Mouse (Mus musculus) hindbrain, postnatal 0 days (tissue): ENCODE results near the gene Sel1l2. TPM values are rescaled to one million over a fixed set of nuclear protein-coding genes. Genes with fewer than 3 reads are reported as not detected.
A peak's percentile ranks its signal among the peaks of the same experiment; 100 is the strongest.

Experiments used
- ATAC-seq: fragments of 200-750 bp; cut with Nextera tagmentation; 2 replicates; pipeline ENCODE4 v1.8.0; 2017; ENCODE audit warnings: mild to moderate bottlenecking, moderate TSS enrichment, moderate library complexity
- DNase-seq: peaks from one replicate; pipeline ENCODE4 v3.0.0-alpha.2; 2015; ENCODE audit warnings: low spot score
- H3K27ac ChIP-seq: fragments of 300-500 bp; sonication (generic); 2 replicates; pipeline ENCODE4 v1.5.1; 2014; ENCODE audit warnings: mild to moderate bottlenecking
- H3K27me3 ChIP-seq: fragments of 300-500 bp; sonication (generic); 2 replicates; pipeline ENCODE4 v1.6.1; 2014; ENCODE audit warnings: low read length, mixed read lengths; ENCODE audit not compliant: insufficient read depth
- H3K36me3 ChIP-seq: fragments of 300-500 bp; sonication (generic); 2 replicates; pipeline ENCODE4 v1.6.1; 2014; ENCODE audit warnings: low read length, mixed read lengths; ENCODE audit not compliant: insufficient read depth
- H3K4me1 ChIP-seq: fragments of 300-500 bp; sonication (generic); 2 replicates; pipeline ENCODE4 v1.6.1; 2014; ENCODE audit warnings: antibody characterized with exemption, low read length, mixed read lengths; ENCODE audit not compliant: insufficient read depth
- H3K4me2 ChIP-seq: fragments of 300-500 bp; sonication (generic); 2 replicates; pipeline ENCODE4 v1.6.1; 2014; ENCODE audit warnings: low read depth, mild to moderate bottlenecking, low read length, moderate library complexity, mixed read lengths
- H3K4me3 ChIP-seq: fragments of 300-500 bp; sonication (generic); 2 replicates; pipeline ENCODE4 v1.5.1; 2014; ENCODE audit warnings: low read length
- H3K9ac ChIP-seq: fragments of 300-500 bp; sonication (generic); replicated peaks from 2 replicates; pipeline ENCODE4 v1.6.1; 2014; ENCODE audit warnings: mild to moderate bottlenecking, low read length, moderate library complexity, mixed read lengths
- H3K9me3 ChIP-seq: fragments of 300-500 bp; sonication (generic); 2 replicates; pipeline ENCODE4 v1.6.1; 2016; ENCODE audit warnings: low read length, mixed read lengths
- CTCF ChIP-seq: IDR thresholded peaks from 2 replicates; pipeline ENCODE4 v1.5.1; 2016; ENCODE audit warnings: antibody characterized with exemption, control low read depth, low read depth
- WGBS: fragments of 180-500 bp; shearing (Covaris S2); extraction: QIAGEN DNeasy Blood & Tissue Kit; methylation state at CpG from one replicate; pipeline ENCODE4 v1.1.7; 2014; 5-methylcytosine and 5-hydroxymethylcytosine counted together
- polyA plus RNA-seq: library from polyadenylated mRNA; unstranded; fragments of >200 nt; fragmentation: Nextera tagmentation; extraction: Ambion mirVana; gene quantifications from 2 replicates; pipeline ENCODE4 v1.2.1, GENCODE M21; 2015
- total RNA-seq: library from RNA; depleted of rRNA; stranded (reverse); fragments of >200 nt; gene quantifications from 2 replicates; pipeline ENCODE4 v1.2.3, GENCODE M21; 2014; rRNA removed

Sel1l2 gene
- total RNA-seq (not detected in 2 replicates), polyA plus RNA-seq (not detected in 2 replicates)

GRCm38 (mm10) chr2:140389525-140389924, at the start of gene Sel1l2:
Sel1l2 (minus strand) TSS chr2:140389706.
- no peak within 1 kb of the TSS for H3K9ac ChIP-seq
- no peak within 1 kb of the TSS for H3K4me3 ChIP-seq
- ATAC-seq (no peak), DNase-seq (no peak)
- H3K27me3 ChIP-seq: no peaks in the 10 kb centered on the region
- H3K36me3 ChIP-seq: no peaks in the 10 kb centered on the region
- no peaks in the 10 kb centered on the region for H3K4me1 ChIP-seq
- whole genome bisulfite sequencing: 41% methylated on average over 4 of the region's 4 CpGs
- H3K27ac ChIP-seq: no peak within 1 kb of the TSS
- H3K9me3 ChIP-seq: no peaks in the 10 kb centered on the region
- no peak for TF ChIP-seq CTCF
- H3K4me2 ChIP-seq: no peak within 1 kb of the TSS

- no peak overlapping the region for H3K9ac ChIP-seq
- no peaks in the 10 kb centered on the region for H3K36me3 ChIP-seq
- no peak for ATAC-seq
- H3K4me2 ChIP-seq: no peak overlapping the region
- no peak for DNase-seq
- 81% methylated on average over 4 of the region's 4 CpGs for WGBS
- H3K27ac ChIP-seq: no peak overlapping the region
- H3K4me3 ChIP-seq: no peak overlapping the region
- no peaks in the 10 kb centered on the region for H3K4me1 ChIP-seq
- no peaks in the 10 kb centered on the region for H3K9me3 ChIP-seq
- H3K27me3 ChIP-seq: no peaks in the 10 kb centered on the region
- no peak for TF ChIP-seq CTCF
Observed at GRCm38 (mm10) chr2:140439081-140439480, 49.6 kb upstream of the Sel1l2 start.

GRCm38 (mm10) chr2:140427283-140427682, 37.8 kb upstream of the Sel1l2 start:
- H3K36me3 ChIP-seq: no peaks in the 10 kb centered on the region
- WGBS: 19% methylated on average over 4 of the region's 4 CpGs
- H3K27ac ChIP-seq: no peak overlapping the region
- H3K4me3 ChIP-seq: no peak overlapping the region
- ATAC-seq (peak; percentile 74; the same call in 1 of the 2 replicates), DNase-seq (peak; percentile 79)
- no peak overlapping the region for H3K9ac ChIP-seq
- H3K9me3 ChIP-seq: no peaks in the 10 kb centered on the region
- no peak overlapping the region for H3K4me2 ChIP-seq
- no peaks in the 10 kb centered on the region for H3K27me3 ChIP-seq
- H3K4me1 ChIP-seq: no peaks in the 10 kb centered on the region
- TF ChIP-seq CTCF: peak; percentile 72

GRCm38 (mm10) chr2:140425844-140426243, 36.3 kb upstream of the Sel1l2 start:
- Histone ChIP-seq H3K27me3 (no peaks in the 10 kb centered on the region), H3K4me3 (no peak overlapping the region), H3K36me3 (no peaks in the 10 kb centered on the region), H3K9me3 (no peaks in the 10 kb centered on the region), H3K9ac (no peak overlapping the region), H3K27ac (no peak overlapping the region), H3K4me2 (no peak overlapping the region), H3K4me1 (no peaks in the 10 kb centered on the region)
- DNase-seq: no peak
- no peak for ATAC-seq
- TF ChIP-seq CTCF: no peak

- H3K9ac ChIP-seq: peak overlapping the region; percentile 68
- WGBS: under 1% methylated on average over 37 of the region's 58 CpGs
- no peak for TF ChIP-seq CTCF
Observed at GRCm38 (mm10) chr2:140395744-140396231, 6.3 kb upstream of the Sel1l2 start.

GRCm38 (mm10) chr2:140395179-140395578, 5.7 kb upstream of the Sel1l2 start, which contains the start of gene Macrod2:
Macrod2 (plus strand) TSS chr2:140395309.
- H3K4me1 ChIP-seq: peaks cover 3% of the 10 kb centered on the region; the same call in 1 of the 2 replicates
- peak within 1 kb of the TSS; percentile 86 for H3K4me3 ChIP-seq
- peak; percentile 99 for ATAC-seq
- under 1% methylated on average over 46 of the region's 47 CpGs for WGBS
- H3K27me3 ChIP-seq: no peaks in the 10 kb centered on the region
- H3K4me2 ChIP-seq: peak within 1 kb of the TSS; percentile 92
- peak within 1 kb of the TSS; percentile 67 for H3K27ac ChIP-seq
- H3K9me3 ChIP-seq: no peaks in the 10 kb centered on the region
- peak; percentile 99 for DNase-seq
- no peaks in the 10 kb centered on the region for H3K36me3 ChIP-seq
- peak within 1 kb of the TSS; percentile 68 for H3K9ac ChIP-seq
- no peak for TF ChIP-seq CTCF

More at GRCm38 (mm10) chr2:140395744-140396231, 6.3 kb upstream of the Sel1l2 start:
- Histone ChIP-seq H3K27me3 (no peaks in the 10 kb centered on the region), H3K4me3 (peak overlapping the region; percentile 86), H3K36me3 (no peaks in the 10 kb centered on the region), H3K4me1 (peaks cover 3% of the 10 kb centered on the region; the same call in 1 of the 2 replicates), H3K27ac (peak overlapping the region; percentile 67), H3K4me2 (peak overlapping the region; percentile 92), H3K9me3 (no peaks in the 10 kb centered on the region)
- DNase-seq: peak; percentile 66
- peak; percentile 75 for ATAC-seq

- no peaks in the 10 kb centered on the region for H3K9me3 ChIP-seq
- ATAC-seq (no peak), DNase-seq (no peak)
- 85% methylated on average over 1 of the region's 1 CpGs for WGBS
- H3K27me3 ChIP-seq: no peaks in the 10 kb centered on the region
- H3K4me2 ChIP-seq: no peak overlapping the region
- no peaks in the 10 kb centered on the region for H3K4me1 ChIP-seq
- H3K9ac ChIP-seq: no peak overlapping the region
- H3K27ac ChIP-seq: no peak overlapping the region
- no peak for TF ChIP-seq CTCF
- H3K4me3 ChIP-seq: no peak overlapping the region
- H3K36me3 ChIP-seq: no peaks in the 10 kb centered on the region
Observed at GRCm38 (mm10) chr2:140364804-140365203, 24.7 kb downstream of the Sel1l2 start.
